Mouse (Mus musculus) neutrophil, adult 83 days (primary cell): ENCODE data around the gene Mapk7. TPM values are rescaled to one million over a fixed set of nuclear protein-coding genes. Genes with fewer than 3 reads are reported as not detected.

ENCODE experiments used
- total RNA-seq, 2 experiments: library from RNA; stranded (reverse); gene quantifications; one replicate each; pipeline ENCODE4 v1.2.4; 2023

Mapk7 gene
- total RNA-seq = 10 to 100 TPM; 39.1 to 39.3 TPM

GRCm38 (mm10) chr11:61494129-61494997 is at the start of gene Mapk7:
Mapk7 (minus strand) TSS chr11:61494406.

GRCm38 (mm10) chr11:61504713-61505257 is 10.6 kb upstream of the Mapk7 start, which contains the start of gene B9d1:
B9d1 (plus strand) TSS chr11:61505144.

GRCm38 (mm10) chr11:61484613-61485540 is 9.3 kb downstream of the Mapk7 start, which contains the start of gene Mfap4:
Mfap4 (plus strand) TSS chr11:61485431.

Other genes starting within 250 kb of the Mapk7 start
- 10 to 100 TPM; 63.1 to 79.1 TPM for gene Aldh3a2, start 226.9 kb downstream of the Mapk7 start, total RNA-seq
- gene Slc47a2, start 151.5 kb downstream of the Mapk7 start, total RNA-seq = not detected
- not detected for gene Slc47a1, start 116.1 kb downstream of the Mapk7 start, total RNA-seq
- not detected for gene Rnf112, start 40.3 kb downstream of the Mapk7 start, total RNA-seq
- gene Mfap4, start 9.0 kb downstream of the Mapk7 start, total RNA-seq = not detected
- gene B9d1, start 10.7 kb upstream of the Mapk7 start, total RNA-seq = 1 to 10 TPM in 1 of 2 experiments, not detected in 1; 1.2 TPM
- under 1 TPM; 0.22 to 0.53 TPM for gene Epn2, start 85.3 kb upstream of the Mapk7 start, total RNA-seq
- 1 to 10 TPM; 4.9 to 8.8 TPM for gene Grap, start 158.9 kb upstream of the Mapk7 start, total RNA-seq
- gene Fam83g, start 189.7 kb upstream of the Mapk7 start, total RNA-seq = under 1 TPM; 0.15 to 0.33 TPM
- not detected for gene Slc5a10, start 226.4 kb upstream of the Mapk7 start, total RNA-seq